Mouse (Mus musculus): ENCODE measurements at regions not wholly inside any gene's neighbourhood (a gene's known extent, or its start where the extent isn't known, plus 50 kb on each side); places are given as distances from the start of the nearest gene placed in this dataset.
A peak's percentile ranks its signal among the peaks of the same experiment; 100 is the strongest.

GRCm38 (mm10) chr17:75894934-75895333 is 343.2 kb upstream of the Fam98a start:
- no peak for DNase-seq

- no peak for DNase-seq
These were observed 341.8 kb upstream of the Fam98a start for GRCm38 (mm10) chr17:75893559-75893958.

GRCm38 (mm10) chr17:75892156-75892555 is 340.4 kb upstream of the Fam98a start:
- DNase-seq = peak; percentile 51

- no peak for DNase-seq
These were observed 339.8 kb upstream of the Fam98a start for GRCm38 (mm10) chr17:75891564-75891963.

GRCm38 (mm10) chr17:75877848-75878247 is 326.1 kb upstream of the Fam98a start:
- DNase-seq = no peak

- no peak for DNase-seq
These were observed 325.1 kb upstream of the Fam98a start for GRCm38 (mm10) chr17:75876895-75877294.

GRCm38 (mm10) chr17:75874535-75874934 is 322.8 kb upstream of the Fam98a start:
- peak; percentile 64 for DNase-seq

- DNase-seq = no peak
These were observed 318.7 kb upstream of the Fam98a start for GRCm38 (mm10) chr17:75870492-75870891.

- DNase-seq = no peak
These were observed 305.3 kb upstream of the Fam98a start for GRCm38 (mm10) chr17:75857015-75857414.

GRCm38 (mm10) chr17:75815997-75816626 is 264.4 kb upstream of the Fam98a start:
- DNase-seq = no peak

- no peak for DNase-seq
These were observed 260.4 kb upstream of the Fam98a start for GRCm38 (mm10) chr17:75812163-75812562.

GRCm38 (mm10) chr17:75808524-75809326 is 257.0 kb upstream of the Fam98a start:
- no peak for DNase-seq

GRCm38 (mm10) chr17:75808025-75808424 is 256.3 kb upstream of the Fam98a start:
- no peak for DNase-seq

GRCm38 (mm10) chr17:75804358-75804757 is 252.6 kb upstream of the Fam98a start:
- DNase-seq = no peak

GRCm38 (mm10) chr17:75796380-75796779 is 244.6 kb upstream of the Fam98a start:
- DNase-seq = no peak

GRCm38 (mm10) chr17:75795772-75796171 is 244.0 kb upstream of the Fam98a start:
- DNase-seq = no peak

- DNase-seq = no peak
These were observed 228.0 kb upstream of the Fam98a start for GRCm38 (mm10) chr17:75779770-75780169.

- no peak for DNase-seq
These were observed 224.9 kb upstream of the Fam98a start for GRCm38 (mm10) chr17:75776611-75777010.

GRCm38 (mm10) chr17:75775518-75775917 is 223.8 kb upstream of the Fam98a start:
- no peak for DNase-seq

- no peak for DNase-seq
These were observed 221.1 kb upstream of the Fam98a start for GRCm38 (mm10) chr17:75772861-75773260.

GRCm38 (mm10) chr17:75768654-75769053 is 216.9 kb upstream of the Fam98a start:
- no peak for DNase-seq

- DNase-seq = no peak
These were observed 211.6 kb upstream of the Fam98a start for GRCm38 (mm10) chr17:75763391-75763790.

- DNase-seq = no peak
These were observed 204.7 kb upstream of the Fam98a start for GRCm38 (mm10) chr17:75756487-75756886.

GRCm38 (mm10) chr17:75716458-75716857 is 164.7 kb upstream of the Fam98a start:
- no peak for DNase-seq
